Mouse (Mus musculus) hematopoietic stem cell, adult 5-6 weeks (primary cell): ENCODE data around the gene Rprml. TPM values are rescaled to one million over a fixed set of nuclear protein-coding genes. Genes with fewer than 3 reads are reported as not detected.
A peak's percentile ranks its signal among the peaks of the same experiment; 100 is the strongest.

Source experiments
- ATAC-seq, 2 experiments: fragments of 125-278 bp in 1 of 2; replicated peaks in 1 of 2; 2 replicates each; pipeline ENCODE4 v1.8.0; 2016 to 2017; ENCODE audit warnings: inconsistent platforms in 2 of 2, mild to moderate bottlenecking in 2 of 2, moderate number of reproducible peaks in 2 of 2, low read depth in 1 of 2, moderate TSS enrichment in 1 of 2; ENCODE audit not compliant: low FRiP score in 2 of 2, poor library complexity in 2 of 2, severe bottlenecking in 2 of 2, insufficient read depth in 1 of 2, low TSS enrichment in 1 of 2
- total RNA-seq: library from RNA; stranded (forward); fragments of 172-1452, 232-1000 nt; gene quantifications from 2 replicates; pipeline ENCODE4 v1.2.3, GENCODE M21; 2017

Gene Rprml
- total RNA-seq, 1 experiment from 2014 or later, result not detected

GRCm38 (mm10) chr11:103656520-103656919 lies 7.2 kb downstream of the Rprml start:
- ATAC-seq, result peak; percentile 51 to 53; a peak in 2 of 4 replicates

GRCm38 (mm10) chr11:103658189-103658588 lies 8.8 kb downstream of the Rprml start:
- no peak for ATAC-seq

- no peak for ATAC-seq
Observed at GRCm38 (mm10) chr11:103661863-103662262, 12.5 kb downstream of the Rprml start.

- ATAC-seq, result no peak
Observed at GRCm38 (mm10) chr11:103662546-103662945, 13.2 kb downstream of the Rprml start.

GRCm38 (mm10) chr11:103663119-103663518 lies 13.7 kb downstream of the Rprml start:
- ATAC-seq, result no peak

- no peak for ATAC-seq
Observed at GRCm38 (mm10) chr11:103665695-103666094, 16.3 kb downstream of the Rprml start.

- ATAC-seq, result no peak
Observed at GRCm38 (mm10) chr11:103666181-103666906, 17.0 kb downstream of the Rprml start.

GRCm38 (mm10) chr11:103666907-103667426 lies 17.6 kb downstream of the Rprml start:
- no peak for ATAC-seq

- peak; percentile 56 to 78; a peak in 2 of 4 replicates for ATAC-seq
Observed at GRCm38 (mm10) chr11:103675556-103675955, 26.2 kb downstream of the Rprml start.

- ATAC-seq, result peak in 1 of 2 experiments; percentile 59; a peak in 2 of 4 replicates
Observed at GRCm38 (mm10) chr11:103677042-103677441, 27.7 kb downstream of the Rprml start.

GRCm38 (mm10) chr11:103683667-103684334 lies 34.4 kb downstream of the Rprml start:
- ATAC-seq, result no peak

GRCm38 (mm10) chr11:103685261-103685736 lies 35.9 kb downstream of the Rprml start:
- ATAC-seq, result peak; percentile 68 to 79

GRCm38 (mm10) chr11:103686706-103687105 lies 37.3 kb downstream of the Rprml start:
- ATAC-seq, result peak; percentile 53 to 65

- ATAC-seq, result no peak
Observed at GRCm38 (mm10) chr11:103688271-103688979, 39.1 kb downstream of the Rprml start.

- ATAC-seq, result no peak
Observed at GRCm38 (mm10) chr11:103688980-103689378, 39.6 kb downstream of the Rprml start.

GRCm38 (mm10) chr11:103691036-103691435 lies 41.7 kb downstream of the Rprml start:
- no peak for ATAC-seq

- ATAC-seq, result no peak
Observed at GRCm38 (mm10) chr11:103693241-103693640, 43.9 kb downstream of the Rprml start.
